Mouse (Mus musculus) macrophage (primary cell): ENCODE results near the gene Ccdc190. TPM values are rescaled to one million over a fixed set of nuclear protein-coding genes. Genes with fewer than 3 reads are reported as not detected.

Experiments
- H3K27ac ChIP-seq: fragments of 350-480 bp; formaldehyde crosslinking; 2 replicates; pipeline ENCODE4 v1.9.0; 2021
- H3K36me3 ChIP-seq: fragments of 350-480 bp; formaldehyde crosslinking; 2 replicates; pipeline ENCODE4 v1.9.0; 2021; ENCODE audit errors: inconsistent target
- H3K4me3 ChIP-seq: fragments of 350-480 bp; formaldehyde crosslinking; 2 replicates; pipeline ENCODE4 v1.9.0; 2021; ENCODE audit errors: inconsistent target
- H3K79me2 ChIP-seq: fragments of 350-480 bp; formaldehyde crosslinking; 2 replicates; pipeline ENCODE4 v1.9.0; 2021; ENCODE audit errors: inconsistent target
- WGBS: methylation state at CpG from one replicate; pipeline ENCODE4 v1.1.7; 2026; ENCODE audit warnings: inconsistent platforms; ENCODE audit not compliant: missing documents; 5-methylcytosine and 5-hydroxymethylcytosine counted together
- polyA plus RNA-seq: library from polyadenylated mRNA; stranded (reverse); fragments of 250-400 nt; gene quantifications from 3 replicates; pipeline ENCODE4 v1.2.4, GENCODE M21; 2018; ENCODE audit warnings: inconsistent platforms

The Ccdc190 gene
- polyA plus RNA-seq, 1 experiment from 2014 or later, result not detected

GRCm38 (mm10) chr1:169917115-169917796, 11.2 kb upstream of the Ccdc190 start:
- Histone ChIP-seq H3K27ac (no peak overlapping the region), H3K36me3 (no peaks in the 10 kb centered on the region), H3K4me3 (no peak overlapping the region), H3K79me2 (no peaks in the 10 kb centered on the region)
- WGBS, result 50% methylated on average over 9 of the region's 9 CpGs

GRCm38 (mm10) chr1:169917998-169918397, 10.4 kb upstream of the Ccdc190 start:
- no peak overlapping the region for H3K4me3 ChIP-seq
- H3K36me3 ChIP-seq, result no peaks in the 10 kb centered on the region
- no peaks in the 10 kb centered on the region for H3K79me2 ChIP-seq
- WGBS, result 46% methylated on average over 4 of the region's 4 CpGs
- H3K27ac ChIP-seq, result no peak overlapping the region

- no peak overlapping the region for H3K4me3 ChIP-seq
- H3K27ac ChIP-seq, result no peak overlapping the region
- H3K36me3 ChIP-seq, result no peaks in the 10 kb centered on the region
- WGBS, result 11% methylated on average over 11 of the region's 11 CpGs
- no peaks in the 10 kb centered on the region for H3K79me2 ChIP-seq
These were observed 9.2 kb upstream of the Ccdc190 start for GRCm38 (mm10) chr1:169919211-169919610.

GRCm38 (mm10) chr1:169921710-169922211, 6.7 kb upstream of the Ccdc190 start:
- 47% methylated on average over 8 of the region's 8 CpGs for WGBS
- H3K36me3 ChIP-seq, result no peaks in the 10 kb centered on the region
- H3K79me2 ChIP-seq, result no peaks in the 10 kb centered on the region
- H3K4me3 ChIP-seq, result no peak overlapping the region
- H3K27ac ChIP-seq, result no peak overlapping the region

GRCm38 (mm10) chr1:169924567-169924966, 3.9 kb upstream of the Ccdc190 start:
- no peak overlapping the region for H3K4me3 ChIP-seq
- H3K36me3 ChIP-seq, result no peaks in the 10 kb centered on the region
- 73% methylated on average over 2 of the region's 2 CpGs for WGBS
- no peak overlapping the region for H3K27ac ChIP-seq
- H3K79me2 ChIP-seq, result no peaks in the 10 kb centered on the region

GRCm38 (mm10) chr1:169927753-169928369, 587 bp upstream of the Ccdc190 start:
- 80% methylated on average over 8 of the region's 8 CpGs for WGBS

GRCm38 (mm10) chr1:169931698-169932097, 3.2 kb downstream of the Ccdc190 start:
- no peak overlapping the region for H3K27ac ChIP-seq
- no peaks in the 10 kb centered on the region for H3K79me2 ChIP-seq
- H3K4me3 ChIP-seq, result no peak overlapping the region
- 87% methylated on average over 7 of the region's 7 CpGs for WGBS
- H3K36me3 ChIP-seq, result no peaks in the 10 kb centered on the region

More at GRCm38 (mm10) chr1:169927753-169928369, 587 bp upstream of the Ccdc190 start:
- no peak overlapping the region for H3K4me3 ChIP-seq
- H3K27ac ChIP-seq, result no peak overlapping the region
- no peaks in the 10 kb centered on the region for H3K36me3 ChIP-seq
- H3K79me2 ChIP-seq, result no peaks in the 10 kb centered on the region

- no peaks in the 10 kb centered on the region for H3K79me2 ChIP-seq
- H3K4me3 ChIP-seq, result no peak overlapping the region
- H3K27ac ChIP-seq, result no peak overlapping the region
- 77% methylated on average over 7 of the region's 7 CpGs for WGBS
- H3K36me3 ChIP-seq, result no peaks in the 10 kb centered on the region
These were observed 3.8 kb downstream of the Ccdc190 start for GRCm38 (mm10) chr1:169932122-169932746.

- Histone ChIP-seq H3K79me2 (no peaks in the 10 kb centered on the region), H3K4me3 (no peak overlapping the region), H3K27ac (no peak overlapping the region), H3K36me3 (no peaks in the 10 kb centered on the region)
- 46% methylated on average over 16 of the region's 16 CpGs for WGBS
These were observed 5.7 kb downstream of the Ccdc190 start for GRCm38 (mm10) chr1:169934005-169934725.

- Histone ChIP-seq H3K27ac (no peak overlapping the region), H3K79me2 (no peaks in the 10 kb centered on the region), H3K36me3 (no peaks in the 10 kb centered on the region), H3K4me3 (no peak overlapping the region)
- WGBS, result 9% methylated on average over 2 of the region's 2 CpGs
These were observed 10.9 kb downstream of the Ccdc190 start for GRCm38 (mm10) chr1:169939345-169939744.

- 67% methylated on average over 3 of the region's 3 CpGs for WGBS
- no peaks in the 10 kb centered on the region for H3K79me2 ChIP-seq
- no peaks in the 10 kb centered on the region for H3K36me3 ChIP-seq
- no peak overlapping the region for H3K27ac ChIP-seq
- H3K4me3 ChIP-seq, result no peak overlapping the region
These were observed 17.6 kb downstream of the Ccdc190 start for GRCm38 (mm10) chr1:169946004-169946403.

GRCm38 (mm10) chr1:169947654-169948053, 19.2 kb downstream of the Ccdc190 start:
- Histone ChIP-seq H3K36me3 (no peaks in the 10 kb centered on the region; the same call in 1 of the 2 replicates), H3K79me2 (no peaks in the 10 kb centered on the region), H3K27ac (no peak overlapping the region), H3K4me3 (no peak overlapping the region)
- 88% methylated on average over 6 of the region's 6 CpGs for WGBS

- WGBS, result 93% methylated on average over 7 of the region's 7 CpGs
- Histone ChIP-seq H3K4me3 (no peak overlapping the region), H3K79me2 (no peaks in the 10 kb centered on the region), H3K27ac (no peak overlapping the region), H3K36me3 (no peaks in the 10 kb centered on the region; the same call in 1 of the 2 replicates)
These were observed 19.8 kb downstream of the Ccdc190 start for GRCm38 (mm10) chr1:169948280-169948679.

- Histone ChIP-seq H3K27ac (no peak overlapping the region), H3K79me2 (no peaks in the 10 kb centered on the region), H3K36me3 (no peaks in the 10 kb centered on the region; the same call in 1 of the 2 replicates), H3K4me3 (no peak overlapping the region)
- 90% methylated on average over 7 of the region's 7 CpGs for WGBS
These were observed 20.4 kb downstream of the Ccdc190 start for GRCm38 (mm10) chr1:169948866-169949265.
